Mouse (Mus musculus): ENCODE results near the gene Hdhd3. TPM values are rescaled to one million over a fixed set of nuclear protein-coding genes. Genes with fewer than 3 reads are reported as not detected.

Gene Hdhd3
- polyA plus RNA-seq, 1 experiment from 2014 or later: 9.1 TPM

- WGBS: 79% methylated on average over 7 of the region's 7 CpGs
- no peak for DNase-seq (ENCODE audit: low spot score)
- ATAC-seq (replicated peaks; ENCODE audit: low FRiP score): no peak
- H3K9me3 ChIP-seq (ENCODE audit: control insufficient read depth, low read length): no peaks in the 10 kb centered on the region
- H3K27ac ChIP-seq (ENCODE audit: low read depth, low read length): no peak overlapping the region
- no peak overlapping the region for H3K4me3 ChIP-seq (ENCODE audit: low read depth, low read length)
- no peaks in the 10 kb centered on the region for H3K27me3 ChIP-seq (ENCODE audit: control insufficient read depth, insufficient read depth, low read length)
- H3K36me3 ChIP-seq (ENCODE audit: control insufficient read depth, insufficient read depth, low read length): no peaks in the 10 kb centered on the region
- no peak overlapping the region for H3K4me2 ChIP-seq (ENCODE audit: low read depth, low read length, severe bottlenecking)
- H3K9ac ChIP-seq (ENCODE audit: low read length): no peak overlapping the region
- H3K4me1 ChIP-seq (replicated peaks; ENCODE audit: control insufficient read depth, insufficient read depth, low read length): no peaks in the 10 kb centered on the region; the same call in 1 of the 2 replicates
Observed at GRCm38 (mm10) chr4:62502969-62503368, 298 bp downstream of the Hdhd3 start.

- WGBS: 2% methylated on average over 38 of the region's 38 CpGs
- H3K27me3 ChIP-seq (ENCODE audit: control insufficient read depth, insufficient read depth, low read length): no peaks in the 10 kb centered on the region
Observed at GRCm38 (mm10) chr4:62501964-62502732, 1.1 kb downstream of the Hdhd3 start.

GRCm38 (mm10) chr4:62501534-62501933, 1.7 kb downstream of the Hdhd3 start:
- Histone ChIP-seq H3K4me3 (ENCODE audit: low read depth, low read length) (peak overlapping the region; percentile 77), H3K27ac (ENCODE audit: low read depth, low read length) (no peak overlapping the region), H3K9ac (ENCODE audit: low read length) (peak overlapping the region; percentile 68), H3K36me3 (ENCODE audit: control insufficient read depth, insufficient read depth, low read length) (no peaks in the 10 kb centered on the region), H3K9me3 (ENCODE audit: control insufficient read depth, low read length) (no peaks in the 10 kb centered on the region), H3K4me2 (ENCODE audit: low read depth, low read length, severe bottlenecking) (peak overlapping the region; percentile 77), H3K27me3 (ENCODE audit: control insufficient read depth, insufficient read depth, low read length) (no peaks in the 10 kb centered on the region), H3K4me1 (replicated peaks; ENCODE audit: control insufficient read depth, insufficient read depth, low read length) (no peaks in the 10 kb centered on the region; the same call in 1 of the 2 replicates)
- ATAC-seq (replicated peaks; ENCODE audit: low FRiP score): peak; percentile 8; the same call in 1 of the 2 replicates
- DNase-seq (ENCODE audit: low spot score): no peak
- 3% methylated on average over 7 of the region's 7 CpGs for WGBS

More at GRCm38 (mm10) chr4:62501964-62502732, 1.1 kb downstream of the Hdhd3 start:
- DNase-seq (ENCODE audit: low spot score) (peak; percentile 94), ATAC-seq (replicated peaks; ENCODE audit: low FRiP score) (peak; percentile 96)
- no peaks in the 10 kb centered on the region; the same call in 1 of the 2 replicates for H3K4me1 ChIP-seq (replicated peaks; ENCODE audit: control insufficient read depth, insufficient read depth, low read length)
- H3K4me3 ChIP-seq (ENCODE audit: low read depth, low read length): peak overlapping the region; percentile 77
- H3K9ac ChIP-seq (ENCODE audit: low read length): peak overlapping the region; percentile 68
- H3K27ac ChIP-seq (ENCODE audit: low read depth, low read length): no peak overlapping the region
- H3K4me2 ChIP-seq (ENCODE audit: low read depth, low read length, severe bottlenecking): peak overlapping the region; percentile 77
- no peaks in the 10 kb centered on the region for H3K9me3 ChIP-seq (ENCODE audit: control insufficient read depth, low read length)
- H3K36me3 ChIP-seq (ENCODE audit: control insufficient read depth, insufficient read depth, low read length): no peaks in the 10 kb centered on the region

- H3K36me3 ChIP-seq (ENCODE audit: control insufficient read depth, insufficient read depth, low read length): no peaks in the 10 kb centered on the region
- H3K9me3 ChIP-seq (ENCODE audit: control insufficient read depth, low read length): no peaks in the 10 kb centered on the region
- no peaks in the 10 kb centered on the region for H3K27me3 ChIP-seq (ENCODE audit: control insufficient read depth, insufficient read depth, low read length)
- WGBS: 90% methylated on average over 4 of the region's 4 CpGs
- no peak for ATAC-seq (replicated peaks; ENCODE audit: low FRiP score)
- DNase-seq (ENCODE audit: low spot score): no peak
- H3K27ac ChIP-seq (ENCODE audit: low read depth, low read length): no peak overlapping the region
- H3K4me1 ChIP-seq (replicated peaks; ENCODE audit: control insufficient read depth, insufficient read depth, low read length): no peaks in the 10 kb centered on the region; the same call in 1 of the 2 replicates
- H3K9ac ChIP-seq (ENCODE audit: low read length): no peak overlapping the region
- no peak overlapping the region for H3K4me3 ChIP-seq (ENCODE audit: low read depth, low read length)
- H3K4me2 ChIP-seq (ENCODE audit: low read depth, low read length, severe bottlenecking): no peak overlapping the region
Observed at GRCm38 (mm10) chr4:62500799-62501198, 2.5 kb downstream of the Hdhd3 start.

GRCm38 (mm10) chr4:62496815-62497214, 6.5 kb downstream of the Hdhd3 start:
- no peak overlapping the region for H3K27ac ChIP-seq (ENCODE audit: low read depth, low read length)
- H3K36me3 ChIP-seq (ENCODE audit: control insufficient read depth, insufficient read depth, low read length): no peaks in the 10 kb centered on the region
- no peak overlapping the region for H3K4me3 ChIP-seq (ENCODE audit: low read depth, low read length)
- 88% methylated on average over 8 of the region's 8 CpGs for WGBS
- H3K27me3 ChIP-seq (ENCODE audit: control insufficient read depth, insufficient read depth, low read length): no peaks in the 10 kb centered on the region
- no peaks in the 10 kb centered on the region; the same call in 1 of the 2 replicates for H3K4me1 ChIP-seq (replicated peaks; ENCODE audit: control insufficient read depth, insufficient read depth, low read length)
- H3K9me3 ChIP-seq (ENCODE audit: control insufficient read depth, low read length): no peaks in the 10 kb centered on the region
- no peak for DNase-seq (ENCODE audit: low spot score)
- no peak overlapping the region for H3K4me2 ChIP-seq (ENCODE audit: low read depth, low read length, severe bottlenecking)
- ATAC-seq (replicated peaks; ENCODE audit: low FRiP score): no peak
- no peak overlapping the region for H3K9ac ChIP-seq (ENCODE audit: low read length)

- no peak overlapping the region for H3K4me3 ChIP-seq (ENCODE audit: low read depth, low read length)
- WGBS: 84% methylated on average over 8 of the region's 8 CpGs
- no peak for ATAC-seq (replicated peaks; ENCODE audit: low FRiP score)
- no peak for DNase-seq (ENCODE audit: low spot score)
- no peak overlapping the region for H3K9ac ChIP-seq (ENCODE audit: low read length)
- H3K27ac ChIP-seq (ENCODE audit: low read depth, low read length): no peak overlapping the region
- no peaks in the 10 kb centered on the region for H3K27me3 ChIP-seq (ENCODE audit: control insufficient read depth, insufficient read depth, low read length)
- no peaks in the 10 kb centered on the region for H3K4me1 ChIP-seq (replicated peaks; ENCODE audit: control insufficient read depth, insufficient read depth, low read length)
- H3K9me3 ChIP-seq (ENCODE audit: control insufficient read depth, low read length): no peaks in the 10 kb centered on the region
- no peak overlapping the region for H3K4me2 ChIP-seq (ENCODE audit: low read depth, low read length, severe bottlenecking)
- no peaks in the 10 kb centered on the region for H3K36me3 ChIP-seq (ENCODE audit: control insufficient read depth, insufficient read depth, low read length)
Observed at GRCm38 (mm10) chr4:62495946-62496345, 7.3 kb downstream of the Hdhd3 start.

- ATAC-seq (replicated peaks; ENCODE audit: low FRiP score): no peak
- no peak for DNase-seq (ENCODE audit: low spot score)
- H3K9ac ChIP-seq (ENCODE audit: low read length): no peak overlapping the region
- H3K4me3 ChIP-seq (ENCODE audit: low read depth, low read length): no peak overlapping the region
- WGBS: 77% methylated on average over 9 of the region's 9 CpGs
- no peaks in the 10 kb centered on the region for H3K36me3 ChIP-seq (ENCODE audit: control insufficient read depth, insufficient read depth, low read length)
- no peak overlapping the region for H3K4me2 ChIP-seq (ENCODE audit: low read depth, low read length, severe bottlenecking)
- no peak overlapping the region for H3K27ac ChIP-seq (ENCODE audit: low read depth, low read length)
- H3K9me3 ChIP-seq (ENCODE audit: control insufficient read depth, low read length): no peaks in the 10 kb centered on the region
- no peaks in the 10 kb centered on the region for H3K27me3 ChIP-seq (ENCODE audit: control insufficient read depth, insufficient read depth, low read length)
- H3K4me1 ChIP-seq (replicated peaks; ENCODE audit: control insufficient read depth, insufficient read depth, low read length): no peaks in the 10 kb centered on the region
Observed at GRCm38 (mm10) chr4:62494230-62494629, 9.0 kb downstream of the Hdhd3 start.

- no peaks in the 10 kb centered on the region for H3K27me3 ChIP-seq (ENCODE audit: control insufficient read depth, insufficient read depth, low read length)
- 87% methylated on average over 2 of the region's 2 CpGs for WGBS
- H3K4me1 ChIP-seq (replicated peaks; ENCODE audit: control insufficient read depth, insufficient read depth, low read length): no peaks in the 10 kb centered on the region
- H3K4me3 ChIP-seq (ENCODE audit: low read depth, low read length): no peak overlapping the region
- H3K9me3 ChIP-seq (ENCODE audit: control insufficient read depth, low read length): no peaks in the 10 kb centered on the region
- no peak overlapping the region for H3K27ac ChIP-seq (ENCODE audit: low read depth, low read length)
- no peaks in the 10 kb centered on the region for H3K36me3 ChIP-seq (ENCODE audit: control insufficient read depth, insufficient read depth, low read length)
- H3K4me2 ChIP-seq (ENCODE audit: low read depth, low read length, severe bottlenecking): no peak overlapping the region
- no peak overlapping the region for H3K9ac ChIP-seq (ENCODE audit: low read length)
- no peak for DNase-seq (ENCODE audit: low spot score)
- ATAC-seq (replicated peaks; ENCODE audit: low FRiP score): no peak
Observed at GRCm38 (mm10) chr4:62492682-62493081, 10.6 kb downstream of the Hdhd3 start.

GRCm38 (mm10) chr4:62487914-62488313, 15.4 kb downstream of the Hdhd3 start:
- no peaks in the 10 kb centered on the region for H3K27me3 ChIP-seq (ENCODE audit: control insufficient read depth, insufficient read depth, low read length)
- ATAC-seq (replicated peaks; ENCODE audit: low FRiP score): no peak
- WGBS: 74% methylated on average over 2 of the region's 2 CpGs

More at GRCm38 (mm10) chr4:62487914-62488313, 15.4 kb downstream of the Hdhd3 start:
- no peak overlapping the region for H3K4me2 ChIP-seq (ENCODE audit: low read depth, low read length, severe bottlenecking)
- no peak overlapping the region for H3K9ac ChIP-seq (ENCODE audit: low read length)
- H3K4me3 ChIP-seq (ENCODE audit: low read depth, low read length): no peak overlapping the region
- no peaks in the 10 kb centered on the region for H3K9me3 ChIP-seq (ENCODE audit: control insufficient read depth, low read length)
- no peak overlapping the region for H3K27ac ChIP-seq (ENCODE audit: low read depth, low read length)
- DNase-seq (ENCODE audit: low spot score): no peak
- no peaks in the 10 kb centered on the region for H3K4me1 ChIP-seq (replicated peaks; ENCODE audit: control insufficient read depth, insufficient read depth, low read length)
- no peaks in the 10 kb centered on the region for H3K36me3 ChIP-seq (ENCODE audit: control insufficient read depth, insufficient read depth, low read length)

Data from forebrain, embryonic 11.5 days (tissue).